Mouse (Mus musculus) neural tube, embryonic 11.5 days (tissue): ENCODE measurements around the gene Ftsj3. TPM values are rescaled to one million over a fixed set of nuclear protein-coding genes. Genes with fewer than 3 reads are reported as not detected.

Experiments
- ATAC-seq: fragments of 200-750 bp; cut with Nextera tagmentation; 2 replicates; pipeline ENCODE4 v1.8.0; 2017; ENCODE audit warnings: moderate number of reproducible peaks, mild to moderate bottlenecking, moderate TSS enrichment, moderate library complexity; ENCODE audit not compliant: insufficient read depth, low FRiP score, low TSS enrichment
- DNase-seq: peaks from one replicate; pipeline ENCODE4 v3.0.0-alpha.2; 2015; ENCODE audit warnings: low spot score
- H3K27ac ChIP-seq: fragments of 300-500 bp; sonication (generic); 2 replicates; pipeline ENCODE4 v1.5.1; 2014; ENCODE audit warnings: low read depth, mild to moderate bottlenecking, low read length
- H3K27me3 ChIP-seq: fragments of 300-500 bp; sonication (generic); 2 replicates; pipeline ENCODE4 v1.6.1; 2014; ENCODE audit warnings: mild to moderate bottlenecking, low read length, mixed read lengths; ENCODE audit not compliant: control insufficient read depth, insufficient read depth
- H3K36me3 ChIP-seq: fragments of 300-500 bp; sonication (generic); 2 replicates; pipeline ENCODE4 v1.6.1; 2014; ENCODE audit warnings: mild to moderate bottlenecking, low read length, moderate library complexity, mixed read lengths; ENCODE audit not compliant: control insufficient read depth, insufficient read depth
- H3K4me1 ChIP-seq: fragments of 300-500 bp; sonication (generic); 2 replicates; pipeline ENCODE4 v1.6.1; 2014; ENCODE audit warnings: low read length, mixed read lengths; ENCODE audit not compliant: control insufficient read depth, insufficient read depth
- H3K4me2 ChIP-seq: fragments of 300-500 bp; sonication (generic); 2 replicates; pipeline ENCODE4 v1.6.1; 2014; ENCODE audit warnings: low read depth, mild to moderate bottlenecking, moderate library complexity
- H3K4me3 ChIP-seq: fragments of 300-500 bp; sonication (generic); 2 replicates; pipeline ENCODE4 v1.5.1; 2014; ENCODE audit warnings: low read depth, low read length
- H3K9ac ChIP-seq: fragments of 300-500 bp; sonication (generic); 2 replicates; pipeline ENCODE4 v1.6.1; 2014; ENCODE audit warnings: mild to moderate bottlenecking, low read length
- H3K9me3 ChIP-seq: fragments of 300-500 bp; sonication (generic); 2 replicates; pipeline ENCODE4 v1.6.1; 2016; ENCODE audit warnings: low read length; ENCODE audit not compliant: control insufficient read depth
- WGBS: fragments of 180-500 bp; shearing (Covaris S2); extraction: QIAGEN DNeasy Blood & Tissue Kit; methylation state at CpG from one replicate; pipeline ENCODE4 v1.1.7; 2014; 5-methylcytosine and 5-hydroxymethylcytosine counted together
- polyA plus RNA-seq: library from polyadenylated mRNA; unstranded; fragments of >200 nt; fragmentation: Nextera tagmentation; extraction: Ambion mirVana; gene quantifications from 2 replicates; pipeline ENCODE4 v1.2.1, GENCODE M21; 2014

The Ftsj3 gene
- polyA plus RNA-seq, 1 experiment from 2014 or later = 66.9 TPM

DNA sequence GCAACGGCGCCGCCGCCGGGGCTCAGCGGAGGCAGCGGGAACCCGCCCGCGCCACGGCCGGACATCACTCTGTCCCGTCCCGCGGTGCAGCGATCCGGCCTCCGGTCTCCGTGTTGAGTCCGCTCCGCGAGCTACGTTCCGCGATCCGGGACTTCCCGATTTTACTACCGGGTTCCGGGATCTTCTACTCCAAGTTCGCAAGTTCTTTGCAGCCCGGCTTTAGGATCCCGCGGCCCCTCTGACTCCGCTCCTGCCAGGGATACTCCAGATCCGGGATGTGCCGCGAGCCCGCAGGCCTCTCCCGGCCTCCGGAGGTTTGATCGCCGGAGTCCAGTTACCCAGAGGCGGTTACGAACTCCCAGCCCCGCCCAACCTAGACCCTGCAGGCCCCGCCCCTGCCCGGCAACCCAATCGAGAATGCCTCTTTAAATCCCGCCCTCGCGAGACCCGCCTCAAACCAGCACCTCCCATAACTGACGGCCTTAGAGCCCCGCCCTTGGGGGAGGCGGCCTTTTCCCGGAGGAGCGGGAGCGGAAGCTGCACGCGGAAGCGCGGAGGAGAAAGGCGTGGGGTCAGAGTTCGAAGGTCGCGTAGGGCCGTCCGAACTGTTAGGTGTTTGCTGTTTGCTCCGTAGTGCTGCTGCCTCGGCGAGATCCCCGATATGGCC, 16.9 kb upstream of the Ftsj3 start, which contains the start of gene Smarcd2:
Gene Smarcd2, minus strand, starts transcription at position 329 of the 667 bp plus-strand sequence.
- Histone ChIP-seq H3K27me3 (no peaks in the 10 kb centered on the region), H3K4me2 (peak within 1 kb of the TSS; percentile 79), H3K4me1 (peaks cover 33% of the 10 kb centered on the region), H3K9ac (peak within 1 kb of the TSS; percentile 97), H3K9me3 (no peaks in the 10 kb centered on the region), H3K27ac (peak within 1 kb of the TSS; percentile 87), H3K36me3 (no peaks in the 10 kb centered on the region), H3K4me3 (peak within 1 kb of the TSS; percentile 97)
- WGBS = under 1% methylated on average over 56 of the region's 72 CpGs
- DNase-seq (peak; percentile 100), ATAC-seq (peak; percentile 91)

DNA sequence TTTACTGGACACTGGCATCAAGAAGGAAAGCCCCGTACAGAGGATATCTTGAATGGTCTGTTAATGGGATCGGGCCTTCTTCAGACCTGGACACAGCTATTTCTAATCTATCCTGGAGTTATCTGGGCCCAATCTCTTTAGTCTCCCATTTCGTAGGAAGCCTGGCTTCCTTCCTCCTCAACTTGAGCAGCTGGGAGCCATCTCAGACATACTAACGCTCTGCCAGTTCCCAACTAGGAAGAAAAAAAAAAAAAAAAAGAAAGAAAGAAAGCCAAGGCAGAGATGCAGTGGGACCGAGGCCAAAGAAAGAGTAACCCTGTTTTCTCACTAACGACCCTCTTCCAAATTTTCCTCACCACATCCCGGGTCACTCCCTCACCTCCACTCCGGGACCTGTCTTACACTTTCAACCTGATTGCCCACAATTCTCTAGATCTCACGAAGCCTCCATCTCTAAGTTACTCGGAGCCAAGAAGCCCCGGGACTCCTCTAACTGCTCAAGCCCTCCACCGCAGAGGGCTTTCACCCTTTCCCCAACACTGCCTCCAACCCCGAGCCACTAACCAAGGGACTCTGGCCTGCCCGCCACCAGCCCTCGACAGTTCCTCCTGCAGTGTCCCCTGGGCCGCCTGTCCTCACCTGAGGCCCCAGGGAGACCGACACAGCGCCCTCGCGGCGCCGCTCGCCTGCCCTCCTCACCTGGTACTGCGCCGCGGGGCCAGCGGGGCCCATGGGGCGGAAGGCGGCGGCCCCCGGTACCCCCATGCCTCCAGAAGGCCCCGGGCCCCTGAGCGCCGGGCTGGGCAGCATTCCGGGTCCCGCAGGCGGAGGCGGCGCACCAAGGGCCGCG, 16.1 kb upstream of the Ftsj3 start:
- 2% methylated on average over 41 of the region's 41 CpGs for WGBS
- Histone ChIP-seq H3K27ac (peak overlapping the region; percentile 87), H3K27me3 (no peaks in the 10 kb centered on the region), H3K36me3 (peaks cover 4% of the 10 kb centered on the region; the same call in 1 of the 2 replicates), H3K4me3 (peak overlapping the region; percentile 97), H3K4me1 (peaks cover 39% of the 10 kb centered on the region), H3K9ac (peak overlapping the region; percentile 97), H3K9me3 (no peaks in the 10 kb centered on the region), H3K4me2 (peak overlapping the region; percentile 79)
- ATAC-seq = peak; percentile 53
- peak; percentile 51 for DNase-seq

DNA sequence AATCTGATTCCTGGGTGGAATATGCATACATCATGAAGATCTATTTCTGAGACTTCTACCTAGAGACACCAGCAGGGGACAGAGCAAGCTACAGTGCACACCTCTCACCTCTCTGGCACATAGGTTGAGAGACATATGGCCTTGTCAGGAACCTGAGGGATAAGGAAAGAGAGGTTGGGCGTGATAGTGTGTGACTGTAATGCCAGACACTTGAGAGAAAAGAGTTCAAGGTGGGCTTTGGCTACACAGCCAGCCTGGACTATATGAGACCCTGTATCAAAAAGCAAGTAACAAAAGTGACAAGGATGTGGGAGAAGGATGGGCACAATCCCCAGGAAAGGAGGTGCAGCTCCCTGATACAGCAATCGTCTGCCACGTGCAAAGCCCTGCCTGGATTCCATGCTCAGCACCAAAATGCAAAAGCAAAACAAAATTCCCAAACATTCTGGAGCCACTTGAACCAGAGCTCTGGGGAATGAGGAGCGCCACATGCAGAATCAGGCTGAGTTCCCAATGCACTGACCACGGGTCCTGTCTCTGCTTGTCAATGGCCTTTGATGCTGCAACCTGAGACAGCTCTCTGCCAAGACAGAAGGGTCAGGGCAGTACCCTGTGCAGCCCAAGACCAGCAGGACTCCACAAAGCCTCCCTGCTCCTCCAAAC, 15.4 kb upstream of the Ftsj3 start:
- no peak for ATAC-seq
- H3K4me2 ChIP-seq = peak overlapping the region; percentile 79
- peak overlapping the region; percentile 97 for H3K4me3 ChIP-seq
- H3K36me3 ChIP-seq = peaks cover 9% of the 10 kb centered on the region; the same call in 1 of the 2 replicates
- peak overlapping the region; percentile 97 for H3K9ac ChIP-seq
- H3K4me1 ChIP-seq = peaks cover 39% of the 10 kb centered on the region
- 43% methylated on average over 5 of the region's 5 CpGs for WGBS
- no peak for DNase-seq
- no peaks in the 10 kb centered on the region for H3K9me3 ChIP-seq
- peak overlapping the region; percentile 87; the same call in 1 of the 2 replicates for H3K27ac ChIP-seq
- H3K27me3 ChIP-seq = no peaks in the 10 kb centered on the region

DNA sequence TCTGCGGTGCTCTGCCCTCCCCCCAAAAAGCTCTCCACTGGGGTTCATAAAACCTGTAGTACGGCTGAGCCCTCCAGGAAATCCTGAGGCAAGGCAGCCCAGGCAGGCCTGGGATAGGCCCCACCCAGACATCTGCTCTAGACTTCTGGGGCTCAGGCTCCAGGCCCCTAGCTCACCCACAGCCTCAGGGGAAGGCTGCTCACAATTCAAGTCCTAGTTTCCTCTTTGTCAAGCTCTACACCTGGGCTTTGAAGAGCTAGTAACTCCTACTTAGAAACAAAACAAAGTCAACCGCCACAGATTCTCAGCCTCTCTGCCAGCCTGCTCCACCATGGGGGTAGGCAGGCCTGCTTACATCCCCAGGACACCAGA, 13.2 kb upstream of the Ftsj3 start:
- DNase-seq (peak; percentile 66), ATAC-seq (no peak)
- 33% methylated on average over 3 of the region's 3 CpGs for WGBS
- Histone ChIP-seq H3K4me2 (peak overlapping the region; percentile 30; the same call in 1 of the 2 replicates), H3K4me1 (peaks cover 35% of the 10 kb centered on the region), H3K27ac (peak overlapping the region; percentile 87), H3K9me3 (no peaks in the 10 kb centered on the region), H3K27me3 (no peaks in the 10 kb centered on the region), H3K9ac (no peak overlapping the region), H3K36me3 (peaks cover 24% of the 10 kb centered on the region), H3K4me3 (no peak overlapping the region)

DNA sequence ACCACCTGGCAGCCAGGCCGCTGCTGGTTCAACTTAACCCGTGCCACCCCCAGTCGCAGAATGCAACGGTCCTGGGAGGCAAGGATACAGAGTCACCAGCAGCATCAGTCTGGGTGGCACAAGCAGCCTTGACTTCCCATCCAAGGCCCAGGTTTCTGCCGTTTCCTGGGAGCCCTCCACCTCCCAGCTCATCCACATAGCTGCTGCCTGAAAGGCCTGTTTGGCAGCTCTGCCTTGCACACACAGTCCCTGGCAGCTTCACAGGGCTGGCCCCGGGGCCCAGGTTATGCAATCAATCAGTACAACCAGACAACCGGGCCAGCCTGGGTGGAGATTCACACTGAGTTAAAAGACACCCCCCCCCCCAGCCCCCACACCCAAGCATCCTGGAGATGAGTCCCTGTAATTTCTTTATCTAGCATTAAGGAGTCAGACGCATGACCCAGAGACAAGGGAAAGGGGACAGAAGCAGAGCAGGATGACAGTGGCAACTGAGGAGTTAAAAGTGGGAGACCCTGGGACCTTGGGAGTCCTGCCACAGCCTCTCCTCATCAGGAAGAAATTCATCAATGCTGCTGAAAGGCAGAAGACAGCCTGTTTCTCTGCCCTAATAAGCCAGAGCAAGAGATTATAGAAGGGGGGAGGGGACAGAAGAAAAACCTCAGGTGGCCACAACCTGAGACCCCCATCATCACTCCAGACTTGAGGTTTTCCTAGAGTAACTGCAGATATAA, 12.6 kb upstream of the Ftsj3 start:
- ATAC-seq = no peak
- Histone ChIP-seq H3K27ac (peak overlapping the region; percentile 87), H3K36me3 (peaks cover 29% of the 10 kb centered on the region), H3K4me3 (no peak overlapping the region), H3K9ac (peak overlapping the region; percentile 33), H3K4me2 (peak overlapping the region; percentile 30), H3K27me3 (no peaks in the 10 kb centered on the region), H3K4me1 (peaks cover 35% of the 10 kb centered on the region), H3K9me3 (no peaks in the 10 kb centered on the region)
- 39% methylated on average over 8 of the region's 8 CpGs for WGBS
- peak; percentile 29 for DNase-seq

DNA sequence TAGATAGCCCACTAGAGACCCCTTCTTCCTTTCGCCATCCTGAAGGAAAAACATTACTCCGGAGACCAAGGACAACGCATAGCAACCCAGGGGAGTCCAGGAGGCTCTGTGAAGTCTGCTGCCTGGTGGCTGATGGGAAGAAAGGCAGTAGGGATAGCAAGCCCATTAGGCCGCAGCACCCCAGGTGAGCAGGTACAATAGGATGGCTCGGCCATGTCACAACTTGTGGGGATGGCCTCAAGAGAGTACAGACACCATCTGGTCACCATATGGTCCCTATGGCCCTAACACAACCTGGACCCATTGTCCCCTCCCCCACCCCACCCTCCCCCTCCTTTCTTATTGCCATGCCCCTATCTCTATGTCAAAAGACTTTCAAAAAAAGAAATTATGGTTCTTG, 12.0 kb upstream of the Ftsj3 start:
- peak overlapping the region; percentile 30 for H3K4me2 ChIP-seq
- WGBS = 54% methylated on average over 5 of the region's 5 CpGs
- no peak for ATAC-seq

DNA sequence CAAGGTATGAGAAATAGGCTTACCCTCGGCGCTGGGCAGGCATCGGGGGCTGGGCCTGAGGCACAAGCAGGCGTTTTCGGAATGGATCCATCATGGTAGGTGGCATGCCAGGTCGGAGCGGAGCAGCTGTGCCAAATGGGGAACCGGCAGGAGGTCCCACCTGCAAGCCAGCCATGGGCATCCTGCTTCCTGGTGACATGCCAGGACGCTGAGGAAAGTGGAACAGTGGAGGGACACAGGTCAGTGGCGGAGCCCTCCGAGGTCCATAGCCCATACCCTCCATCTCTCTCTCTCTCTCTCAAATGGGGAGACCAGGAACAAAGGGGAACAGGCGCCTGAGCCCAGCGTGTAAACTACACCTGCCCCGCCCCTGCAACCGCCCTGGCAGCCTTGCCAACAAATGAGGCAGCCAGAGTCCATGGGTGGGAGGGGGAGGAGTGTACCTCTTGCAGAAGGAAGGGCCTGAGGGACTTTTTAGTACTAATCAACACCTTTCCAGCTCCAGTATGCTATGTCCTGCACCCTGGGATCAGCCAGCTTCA, 11.5 kb upstream of the Ftsj3 start:
- no peaks in the 10 kb centered on the region for H3K9me3 ChIP-seq
- no peak overlapping the region for H3K4me3 ChIP-seq
- peaks cover 37% of the 10 kb centered on the region for H3K36me3 ChIP-seq
- no peak overlapping the region for H3K9ac ChIP-seq
- H3K27me3 ChIP-seq = no peaks in the 10 kb centered on the region
- no peak overlapping the region for H3K4me2 ChIP-seq
- peaks cover 35% of the 10 kb centered on the region for H3K4me1 ChIP-seq
- DNase-seq = no peak
- WGBS = 64% methylated on average over 14 of the region's 15 CpGs
- ATAC-seq = no peak
- H3K27ac ChIP-seq = peak overlapping the region; percentile 87; the same call in 1 of the 2 replicates

More for the DNA sequence above, 12.0 kb upstream of the Ftsj3 start:
- Histone ChIP-seq H3K9me3 (no peaks in the 10 kb centered on the region), H3K27ac (peak overlapping the region; percentile 87), H3K4me1 (peaks cover 35% of the 10 kb centered on the region), H3K9ac (no peak overlapping the region), H3K4me3 (no peak overlapping the region), H3K36me3 (peaks cover 33% of the 10 kb centered on the region), H3K27me3 (no peaks in the 10 kb centered on the region)
- no peak for DNase-seq

DNA sequence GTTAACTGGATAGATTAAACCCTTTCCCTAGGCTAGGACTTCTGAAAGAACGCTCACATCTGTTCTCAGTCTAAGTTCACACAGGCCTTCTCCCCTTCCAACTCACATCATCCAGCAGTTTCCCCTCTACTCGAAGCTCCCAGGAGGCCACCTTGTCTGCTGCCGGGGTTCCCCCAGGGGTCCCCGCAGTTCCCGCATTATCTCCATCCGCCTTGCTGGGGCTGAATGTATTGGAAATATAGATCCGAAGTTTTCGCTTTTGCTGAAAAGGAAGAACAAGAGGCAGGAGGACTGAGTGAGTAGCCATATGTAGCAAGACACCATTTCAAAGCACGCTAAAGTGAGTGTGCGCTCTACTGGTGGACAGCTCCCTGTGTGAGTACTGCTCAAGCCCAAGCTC, 10.6 kb upstream of the Ftsj3 start:
- peaks cover 43% of the 10 kb centered on the region for H3K36me3 ChIP-seq
- H3K9ac ChIP-seq = no peak overlapping the region
- H3K4me3 ChIP-seq = no peak overlapping the region
- H3K27ac ChIP-seq = no peak overlapping the region
- DNase-seq (no peak), ATAC-seq (no peak)
- H3K27me3 ChIP-seq = no peaks in the 10 kb centered on the region
- 92% methylated on average over 10 of the region's 10 CpGs for WGBS
- no peak overlapping the region for H3K4me2 ChIP-seq
- no peaks in the 10 kb centered on the region for H3K9me3 ChIP-seq
- H3K4me1 ChIP-seq = peaks cover 30% of the 10 kb centered on the region
